Mouse (Mus musculus) embryonic facial prominence, embryonic 11.5 days (tissue): ENCODE results near the gene Slc39a2. TPM values are rescaled to one million over a fixed set of nuclear protein-coding genes. Genes with fewer than 3 reads are reported as not detected.

Experiments
- ATAC-seq: fragments of 200-750 bp; cut with Nextera tagmentation; replicated peaks from 2 replicates; pipeline ENCODE4 v1.8.0; 2017; ENCODE audit warnings: low read depth; ENCODE audit not compliant: insufficient number of reproducible peaks, low FRiP score, low TSS enrichment
- DNase-seq: peaks from one replicate; pipeline ENCODE4 v3.0.0-alpha.2; 2015; ENCODE audit warnings: low spot score
- H3K27ac ChIP-seq: fragments of 300-500 bp; sonication (generic); replicated peaks from 2 replicates; pipeline ENCODE4 v1.5.1; 2014; ENCODE audit warnings: mild to moderate bottlenecking, low read depth, low read length, control low read depth
- H3K27me3 ChIP-seq: fragments of 300-500 bp; sonication (generic); 2 replicates; pipeline ENCODE4 v1.6.1; 2014; ENCODE audit warnings: mild to moderate bottlenecking, low read length, moderate library complexity, mixed read lengths; ENCODE audit not compliant: control insufficient read depth, insufficient read depth
- H3K36me3 ChIP-seq: fragments of 300-500 bp; sonication (generic); replicated peaks from 2 replicates; pipeline ENCODE4 v1.6.1; 2014; ENCODE audit warnings: low read depth, mild to moderate bottlenecking, low read length, moderate library complexity, mixed read lengths; ENCODE audit not compliant: control insufficient read depth, insufficient read depth
- H3K4me1 ChIP-seq: fragments of 300-500 bp; sonication (generic); 2 replicates; pipeline ENCODE4 v1.6.1; 2014; ENCODE audit warnings: low read length, mixed read lengths; ENCODE audit not compliant: control insufficient read depth, insufficient read depth
- H3K4me2 ChIP-seq: fragments of 300-500 bp; sonication (generic); 2 replicates; pipeline ENCODE4 v1.6.1; 2014; ENCODE audit warnings: low read depth, mild to moderate bottlenecking, control low read depth, low read length, moderate library complexity
- H3K4me3 ChIP-seq: fragments of 300-500 bp; sonication (generic); 2 replicates; pipeline ENCODE4 v1.5.1; 2014; ENCODE audit warnings: low read depth, low read length, control low read depth
- H3K9ac ChIP-seq: fragments of 300-500 bp; sonication (generic); replicated peaks from 2 replicates; pipeline ENCODE4 v1.6.1; 2014; ENCODE audit warnings: mild to moderate bottlenecking, control low read depth, low read length
- H3K9me3 ChIP-seq: fragments of 300-500 bp; sonication (generic); replicated peaks from 2 replicates; pipeline ENCODE4 v1.6.1; 2016; ENCODE audit warnings: mild to moderate bottlenecking, low read length, inconsistent platforms, mixed read lengths; ENCODE audit not compliant: control insufficient read depth
- WGBS: fragments of 180-500 bp; shearing (Covaris S2); extraction: QIAGEN DNeasy Blood & Tissue Kit; methylation state at CpG from one replicate; pipeline ENCODE4 v1.1.7; 2014; 5-methylcytosine and 5-hydroxymethylcytosine counted together
- polyA plus RNA-seq: library from polyadenylated mRNA; unstranded; fragments of >200 nt; fragmentation: Nextera tagmentation; extraction: Ambion mirVana; gene quantifications from 2 replicates; pipeline ENCODE4 v1.2.1, GENCODE M21; 2014

Slc39a2 gene
- polyA plus RNA-seq, 1 experiment from 2014 or later, result 0.50 TPM

- no peaks in the 10 kb centered on the region for H3K27me3 ChIP-seq
- H3K27ac ChIP-seq, result no peak overlapping the region; the same call in 1 of the 2 replicates
- WGBS, result 84% methylated on average over 9 of the region's 9 CpGs
- no peak overlapping the region for H3K4me2 ChIP-seq
- H3K9ac ChIP-seq, result no peak overlapping the region
- H3K4me3 ChIP-seq, result no peak overlapping the region
- H3K36me3 ChIP-seq, result no peaks in the 10 kb centered on the region
- DNase-seq (no peak), ATAC-seq (no peak)
- H3K9me3 ChIP-seq, result no peaks in the 10 kb centered on the region
- no peaks in the 10 kb centered on the region for H3K4me1 ChIP-seq
These were observed 11.1 kb downstream of the Slc39a2 start for GRCm38 (mm10) chr14:51903782-51904181.

- DNase-seq, result no peak
- 74% methylated on average over 7 of the region's 7 CpGs for WGBS
- H3K4me1 ChIP-seq, result no peaks in the 10 kb centered on the region
- H3K4me3 ChIP-seq, result no peak overlapping the region
- no peak for ATAC-seq
- no peaks in the 10 kb centered on the region for H3K9me3 ChIP-seq
- no peaks in the 10 kb centered on the region for H3K27me3 ChIP-seq
- H3K9ac ChIP-seq, result no peak overlapping the region
- no peaks in the 10 kb centered on the region for H3K36me3 ChIP-seq
- no peak overlapping the region for H3K4me2 ChIP-seq
- H3K27ac ChIP-seq, result no peak overlapping the region
These were observed 12.0 kb downstream of the Slc39a2 start for GRCm38 (mm10) chr14:51904706-51905105.

DNA sequence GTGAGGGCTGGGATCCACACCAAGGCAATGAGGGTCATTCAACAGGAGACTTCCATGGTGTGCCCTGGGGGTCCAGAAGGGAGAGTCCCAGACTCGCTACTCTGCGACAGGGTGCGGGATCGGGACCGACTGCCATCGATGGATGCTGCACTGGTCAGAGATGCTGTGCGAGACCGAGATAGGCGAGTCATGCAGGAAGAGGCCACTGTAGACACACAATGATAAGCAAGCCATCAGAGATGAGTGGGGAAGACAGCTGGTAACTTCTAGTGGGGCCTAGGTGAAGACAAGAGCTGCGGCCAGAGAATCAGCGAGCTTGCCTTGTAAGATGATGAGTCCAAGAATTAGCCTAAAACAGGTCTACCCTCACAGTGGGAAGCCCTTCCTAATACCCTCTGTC lies 13.4 kb downstream of the Slc39a2 start:
- H3K4me2 ChIP-seq, result no peak overlapping the region
- no peaks in the 10 kb centered on the region for H3K36me3 ChIP-seq
- DNase-seq (no peak), ATAC-seq (no peak)
- H3K9me3 ChIP-seq, result no peaks in the 10 kb centered on the region
- H3K9ac ChIP-seq, result no peak overlapping the region
- no peak overlapping the region for H3K27ac ChIP-seq
- H3K27me3 ChIP-seq, result no peaks in the 10 kb centered on the region
- no peaks in the 10 kb centered on the region for H3K4me1 ChIP-seq
- WGBS, result 91% methylated on average over 11 of the region's 11 CpGs
- H3K4me3 ChIP-seq, result no peak overlapping the region

GRCm38 (mm10) chr14:51911301-51911700 lies 18.6 kb downstream of the Slc39a2 start:
- Histone ChIP-seq H3K36me3 (no peaks in the 10 kb centered on the region), H3K4me1 (no peaks in the 10 kb centered on the region), H3K4me2 (no peak overlapping the region), H3K4me3 (no peak overlapping the region), H3K9me3 (no peaks in the 10 kb centered on the region), H3K27me3 (no peaks in the 10 kb centered on the region), H3K9ac (no peak overlapping the region), H3K27ac (no peak overlapping the region)
- 88% methylated on average over 10 of the region's 10 CpGs for WGBS
- ATAC-seq, result no peak
- no peak for DNase-seq

- ATAC-seq (peak; percentile 17; the same call in 1 of the 2 replicates), DNase-seq (no peak)
- Histone ChIP-seq H3K27me3 (no peaks in the 10 kb centered on the region), H3K27ac (no peak overlapping the region), H3K36me3 (no peaks in the 10 kb centered on the region), H3K4me1 (no peaks in the 10 kb centered on the region), H3K9me3 (no peaks in the 10 kb centered on the region), H3K4me2 (peak overlapping the region; percentile 96), H3K4me3 (peak overlapping the region; percentile 49), H3K9ac (peak overlapping the region; percentile 4)
- WGBS, result 5% methylated on average over 14 of the region's 14 CpGs
These were observed 19.8 kb downstream of the Slc39a2 start for GRCm38 (mm10) chr14:51912391-51913061.

GRCm38 (mm10) chr14:51913062-51913959 lies 20.6 kb downstream of the Slc39a2 start:
- no peaks in the 10 kb centered on the region for H3K36me3 ChIP-seq
- peak overlapping the region; percentile 4 for H3K9ac ChIP-seq
- H3K4me3 ChIP-seq, result peak overlapping the region; percentile 49
- H3K4me2 ChIP-seq, result peak overlapping the region; percentile 96
- H3K4me1 ChIP-seq, result no peaks in the 10 kb centered on the region
- H3K27me3 ChIP-seq, result no peaks in the 10 kb centered on the region
- DNase-seq (peak; percentile 68), ATAC-seq (peak; percentile 75)
- no peak overlapping the region for H3K27ac ChIP-seq
- WGBS, result under 1% methylated on average over 58 of the region's 58 CpGs
- no peaks in the 10 kb centered on the region for H3K9me3 ChIP-seq

DNA sequence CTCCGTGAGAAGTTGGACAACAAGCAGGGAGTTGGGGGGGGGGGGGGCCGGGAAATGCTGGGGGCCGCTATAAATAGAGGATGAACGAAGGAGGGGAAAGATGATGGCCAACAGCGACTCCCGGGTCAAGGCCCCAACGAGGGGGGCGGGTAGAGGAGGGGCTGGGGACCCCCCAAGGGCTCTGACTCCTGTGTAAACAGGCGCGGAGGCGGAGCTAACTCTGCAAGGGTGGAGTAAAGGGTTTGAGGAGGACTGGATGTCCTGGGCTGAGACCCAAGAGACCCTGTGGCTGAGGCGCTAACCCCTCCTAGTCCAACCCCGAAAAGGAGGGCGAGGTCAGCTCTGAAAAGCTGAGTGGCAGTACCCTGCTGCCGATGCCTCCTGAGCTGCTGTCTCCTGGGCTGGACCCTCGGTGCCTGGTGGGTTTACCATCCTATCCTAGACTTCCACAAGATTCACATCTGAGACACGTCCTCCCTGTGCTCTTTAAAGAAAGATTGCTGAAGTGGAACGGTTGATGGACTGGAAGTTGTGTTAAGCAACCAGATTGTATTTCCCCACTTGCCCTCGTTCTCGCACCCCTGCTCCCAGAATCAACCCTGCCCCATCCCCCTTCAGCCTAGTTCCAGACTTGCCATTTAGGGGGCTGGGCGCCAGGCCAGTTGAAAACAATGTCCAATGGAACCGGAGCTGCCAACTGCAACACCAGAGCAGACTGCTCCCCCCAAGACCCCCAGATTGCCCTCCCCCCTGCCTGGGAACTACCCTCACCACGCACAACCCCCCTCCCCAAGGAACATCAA lies 21.5 kb downstream of the Slc39a2 start, which contains the start of gene Ndrg2:
Gene Ndrg2, minus strand, starts transcription at position 199 of the 803 bp plus-strand sequence.
- Histone ChIP-seq H3K27me3 (no peaks in the 10 kb centered on the region), H3K27ac (no peak within 1 kb of the TSS)
- WGBS, result 2% methylated on average over 22 of the region's 23 CpGs

More for the DNA sequence above, 21.5 kb downstream of the Slc39a2 start, which contains the start of gene Ndrg2:
- Histone ChIP-seq H3K4me3 (peak within 1 kb of the TSS; percentile 49), H3K36me3 (no peaks in the 10 kb centered on the region), H3K4me1 (no peaks in the 10 kb centered on the region), H3K4me2 (peak within 1 kb of the TSS; percentile 96), H3K9ac (peak within 1 kb of the TSS; percentile 4), H3K9me3 (no peaks in the 10 kb centered on the region)
- peak; percentile 58 for DNase-seq
- ATAC-seq, result peak; percentile 56
